Mouse (Mus musculus): Measurements from ENCODE around the gene Tomm40l. TPM values are rescaled to one million over a fixed set of nuclear protein-coding genes. Genes with fewer than 3 reads are reported as not detected.

Gene Tomm40l
- polyA plus RNA-seq, 1 experiment from 2014 or later: 41.8 TPM

GRCm38 (mm10) chr1:171193911-171194830, 28.1 kb downstream of the Tomm40l start:
- no peak overlapping the region for H3K27ac ChIP-seq

GRCm38 (mm10) chr1:171193093-171193840, 29.0 kb downstream of the Tomm40l start:
- Histone ChIP-seq H3K4me1 (peaks cover 55% of the 10 kb centered on the region), H3K4me3 (peak overlapping the region; percentile 48), H3K27me3 (ENCODE audit: insufficient read depth, poor library complexity, severe bottlenecking) (peaks cover 54% of the 10 kb centered on the region), H3K36me3 (no peaks in the 10 kb centered on the region), H3K27ac (peak overlapping the region; percentile 31), H3K9me3 (no peaks in the 10 kb centered on the region)
- no peak for DNase-seq (ENCODE audit: low spot score)
- 5% methylated on average over 18 of the region's 18 CpGs for WGBS

More at GRCm38 (mm10) chr1:171193911-171194830, 28.1 kb downstream of the Tomm40l start:
- no peak for DNase-seq (ENCODE audit: low spot score)
- peaks cover 46% of the 10 kb centered on the region for H3K4me1 ChIP-seq
- peak overlapping the region; percentile 81; the same call in 1 of the 2 replicates for H3K4me3 ChIP-seq
- peaks cover 54% of the 10 kb centered on the region for H3K27me3 ChIP-seq (ENCODE audit: insufficient read depth, poor library complexity, severe bottlenecking)
- WGBS: 26% methylated on average over 11 of the region's 11 CpGs
- H3K9me3 ChIP-seq: no peaks in the 10 kb centered on the region
- no peaks in the 10 kb centered on the region for H3K36me3 ChIP-seq

GRCm38 (mm10) chr1:171192283-171192682, 30.0 kb downstream of the Tomm40l start:
- Histone ChIP-seq H3K4me1 (peaks cover 61% of the 10 kb centered on the region), H3K36me3 (no peaks in the 10 kb centered on the region), H3K9me3 (no peaks in the 10 kb centered on the region), H3K27ac (no peak overlapping the region), H3K27me3 (ENCODE audit: insufficient read depth, poor library complexity, severe bottlenecking) (peaks cover 54% of the 10 kb centered on the region), H3K4me3 (no peak overlapping the region)
- DNase-seq (ENCODE audit: low spot score): no peak
- 40% methylated on average over 10 of the region's 10 CpGs for WGBS

GRCm38 (mm10) chr1:171190832-171191231, 31.5 kb downstream of the Tomm40l start:
- Histone ChIP-seq H3K27ac (no peak overlapping the region), H3K4me3 (no peak overlapping the region), H3K9me3 (no peaks in the 10 kb centered on the region), H3K36me3 (no peaks in the 10 kb centered on the region), H3K4me1 (peaks cover 66% of the 10 kb centered on the region), H3K27me3 (ENCODE audit: insufficient read depth, poor library complexity, severe bottlenecking) (peaks cover 51% of the 10 kb centered on the region)
- no peak for DNase-seq (ENCODE audit: low spot score)
- 92% methylated on average over 9 of the region's 9 CpGs for WGBS

GRCm38 (mm10) chr1:171189476-171190114, 32.7 kb downstream of the Tomm40l start:
- H3K4me1 ChIP-seq: peaks cover 62% of the 10 kb centered on the region
- H3K9me3 ChIP-seq: no peaks in the 10 kb centered on the region
- DNase-seq (ENCODE audit: low spot score): no peak
- peak overlapping the region; percentile 89 for H3K27ac ChIP-seq
- WGBS: 37% methylated on average over 14 of the region's 14 CpGs
- peaks cover 39% of the 10 kb centered on the region for H3K27me3 ChIP-seq (ENCODE audit: insufficient read depth, poor library complexity, severe bottlenecking)
- peak overlapping the region; percentile 36; the same call in 1 of the 2 replicates for H3K4me3 ChIP-seq
- no peaks in the 10 kb centered on the region for H3K36me3 ChIP-seq

- no peak for DNase-seq (ENCODE audit: low spot score)
- Histone ChIP-seq H3K4me3 (peak overlapping the region; percentile 36; the same call in 1 of the 2 replicates), H3K4me1 (peaks cover 61% of the 10 kb centered on the region), H3K27ac (peak overlapping the region; percentile 89), H3K36me3 (no peaks in the 10 kb centered on the region), H3K27me3 (ENCODE audit: insufficient read depth, poor library complexity, severe bottlenecking) (peaks cover 33% of the 10 kb centered on the region), H3K9me3 (no peaks in the 10 kb centered on the region)
- WGBS: 17% methylated on average over 8 of the region's 8 CpGs
Observed at GRCm38 (mm10) chr1:171189046-171189445, 33.3 kb downstream of the Tomm40l start.

GRCm38 (mm10) chr1:171187851-171188700, 34.2 kb downstream of the Tomm40l start:
- Histone ChIP-seq H3K27me3 (ENCODE audit: insufficient read depth, poor library complexity, severe bottlenecking) (peaks cover 23% of the 10 kb centered on the region), H3K9me3 (no peaks in the 10 kb centered on the region), H3K4me3 (no peak overlapping the region), H3K36me3 (no peaks in the 10 kb centered on the region), H3K27ac (peak overlapping the region; percentile 89; the same call in 1 of the 2 replicates), H3K4me1 (peaks cover 58% of the 10 kb centered on the region)
- 75% methylated on average over 13 of the region's 13 CpGs for WGBS
- DNase-seq (ENCODE audit: low spot score): no peak

GRCm38 (mm10) chr1:171185655-171186054, 36.7 kb downstream of the Tomm40l start:
- WGBS: 57% methylated on average over 8 of the region's 8 CpGs
- H3K4me3 ChIP-seq: no peak overlapping the region
- no peak for DNase-seq (ENCODE audit: low spot score)
- peaks cover 51% of the 10 kb centered on the region for H3K4me1 ChIP-seq
- 0 out of 2 replicates have a peak overlapping the region, but pooled peaks have one; percentile 56 for H3K27ac ChIP-seq
- no peaks in the 10 kb centered on the region for H3K36me3 ChIP-seq
- peaks cover under 1% of the 10 kb centered on the region; the same call in 1 of the 2 replicates for H3K27me3 ChIP-seq (ENCODE audit: insufficient read depth, poor library complexity, severe bottlenecking)
- H3K9me3 ChIP-seq: no peaks in the 10 kb centered on the region

GRCm38 (mm10) chr1:171184314-171184713, 38.0 kb downstream of the Tomm40l start:
- H3K36me3 ChIP-seq: no peaks in the 10 kb centered on the region
- H3K4me1 ChIP-seq: peaks cover 44% of the 10 kb centered on the region
- peak overlapping the region; percentile 83; the same call in 1 of the 2 replicates for H3K27ac ChIP-seq
- no peak for DNase-seq (ENCODE audit: low spot score)
- H3K27me3 ChIP-seq (ENCODE audit: insufficient read depth, poor library complexity, severe bottlenecking): no peaks in the 10 kb centered on the region
- no peak overlapping the region for H3K4me3 ChIP-seq
- WGBS: 73% methylated on average over 7 of the region's 7 CpGs
- no peaks in the 10 kb centered on the region for H3K9me3 ChIP-seq

GRCm38 (mm10) chr1:171183620-171184019, 38.7 kb downstream of the Tomm40l start:
- Histone ChIP-seq H3K27ac (peak overlapping the region; percentile 83), H3K4me3 (peak overlapping the region; percentile 13; the same call in 1 of the 2 replicates), H3K4me1 (peaks cover 37% of the 10 kb centered on the region), H3K27me3 (ENCODE audit: insufficient read depth, poor library complexity, severe bottlenecking) (no peaks in the 10 kb centered on the region), H3K9me3 (no peaks in the 10 kb centered on the region), H3K36me3 (no peaks in the 10 kb centered on the region)
- DNase-seq (ENCODE audit: low spot score): no peak
- 38% methylated on average over 3 of the region's 3 CpGs for WGBS

GRCm38 (mm10) chr1:171183025-171183424, 39.3 kb downstream of the Tomm40l start:
- H3K36me3 ChIP-seq: no peaks in the 10 kb centered on the region
- no peak overlapping the region for H3K4me3 ChIP-seq
- WGBS: 87% methylated on average over 3 of the region's 3 CpGs
- DNase-seq (ENCODE audit: low spot score): no peak
- H3K27ac ChIP-seq: peak overlapping the region; percentile 83; the same call in 1 of the 2 replicates
- no peaks in the 10 kb centered on the region for H3K27me3 ChIP-seq (ENCODE audit: insufficient read depth, poor library complexity, severe bottlenecking)
- H3K9me3 ChIP-seq: no peaks in the 10 kb centered on the region
- peaks cover 32% of the 10 kb centered on the region for H3K4me1 ChIP-seq
